Mouse (Mus musculus) v-Abl transformed pro-B cells (cell line): Measurements from ENCODE around the gene Idh3g.

Experiments used
- in situ Hi-C, 2 experiments: fragments of 400-800 bp; cut with MboI; formaldehyde crosslinking; loops; one replicate each; pipeline ENCODE4 v1.15.1; 2025; ENCODE audit not compliant: unreplicated experiment in 2 of 2

Gene Idh3g

DNA sequence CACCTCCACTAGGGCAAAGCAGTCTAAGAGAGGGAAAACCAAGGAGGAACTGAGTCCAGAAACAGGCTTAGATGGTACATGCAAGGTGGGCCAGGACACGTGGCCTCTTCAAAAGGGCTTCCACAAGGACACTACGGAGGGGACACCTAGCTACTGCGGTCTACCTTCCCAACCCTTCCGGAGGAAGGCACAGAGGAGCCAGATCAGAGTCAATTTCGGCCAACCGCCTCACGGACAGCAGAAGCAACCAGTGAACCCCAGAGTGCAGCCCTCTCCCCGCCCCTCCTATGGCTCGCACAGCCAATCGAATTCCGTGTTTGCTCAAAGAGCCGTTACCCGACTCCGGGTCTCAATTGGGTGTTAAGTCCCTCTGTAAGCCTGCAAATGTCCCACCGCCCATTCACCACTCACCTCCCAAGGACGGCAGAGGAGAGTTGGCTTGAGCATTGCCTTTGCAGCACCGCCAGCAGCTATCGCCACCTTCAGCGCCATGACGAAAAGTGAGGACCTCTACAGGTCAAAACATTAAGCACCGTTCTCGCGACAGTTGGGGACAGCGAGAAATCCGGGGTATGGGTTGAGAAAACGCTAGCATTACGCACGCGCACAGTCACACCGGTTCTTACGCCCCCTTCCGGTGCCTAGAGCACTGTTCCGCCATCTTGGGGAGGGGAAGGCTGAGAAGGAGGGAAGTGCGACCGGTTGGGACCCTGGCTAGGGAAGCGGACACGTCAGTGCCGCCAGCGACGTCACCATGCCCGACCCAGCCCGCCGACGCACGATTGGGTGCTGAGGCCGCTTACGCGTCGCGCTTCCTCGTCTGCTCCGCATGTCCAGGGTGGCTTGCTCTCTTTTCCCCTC, at the start of gene Idh3g, which contains the start of gene Ssr4:
Gene Idh3g (minus strand): TSS at position 534 of the 861 bp plus-strand sequence.
Gene Ssr4 (plus strand): TSS at position 665 of the 861 bp plus-strand sequence.
- in situ Hi-C loops, result loop anchor here in 1 of 2 experiments (25.0 kb wide), 1 partner anchor 501 kb away; the partner anchor contains the start of genes Atp6ap1, Dnase1l1 and Taz

DNA sequence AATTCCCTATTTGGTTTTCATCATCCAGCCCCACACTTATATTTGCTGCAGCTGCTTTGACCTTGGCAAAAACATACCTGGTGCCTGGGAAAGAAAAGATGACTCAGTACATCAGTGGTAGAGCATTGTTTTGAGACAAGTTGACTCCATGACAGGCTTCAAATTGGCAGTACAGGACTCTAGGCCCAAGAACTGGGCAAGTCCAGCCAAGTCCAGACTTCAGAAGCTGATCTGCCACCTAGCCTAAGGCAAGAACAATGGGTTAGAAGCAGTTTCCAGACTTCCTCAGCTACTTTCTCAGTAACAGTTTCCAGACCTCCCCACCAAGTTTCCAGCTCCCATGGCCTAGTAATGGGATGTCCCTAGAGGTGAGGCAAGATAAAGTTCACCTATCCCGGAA, 49.0 kb upstream of the Idh3g start:
- in situ Hi-C loops, result no loop called here

DNA sequence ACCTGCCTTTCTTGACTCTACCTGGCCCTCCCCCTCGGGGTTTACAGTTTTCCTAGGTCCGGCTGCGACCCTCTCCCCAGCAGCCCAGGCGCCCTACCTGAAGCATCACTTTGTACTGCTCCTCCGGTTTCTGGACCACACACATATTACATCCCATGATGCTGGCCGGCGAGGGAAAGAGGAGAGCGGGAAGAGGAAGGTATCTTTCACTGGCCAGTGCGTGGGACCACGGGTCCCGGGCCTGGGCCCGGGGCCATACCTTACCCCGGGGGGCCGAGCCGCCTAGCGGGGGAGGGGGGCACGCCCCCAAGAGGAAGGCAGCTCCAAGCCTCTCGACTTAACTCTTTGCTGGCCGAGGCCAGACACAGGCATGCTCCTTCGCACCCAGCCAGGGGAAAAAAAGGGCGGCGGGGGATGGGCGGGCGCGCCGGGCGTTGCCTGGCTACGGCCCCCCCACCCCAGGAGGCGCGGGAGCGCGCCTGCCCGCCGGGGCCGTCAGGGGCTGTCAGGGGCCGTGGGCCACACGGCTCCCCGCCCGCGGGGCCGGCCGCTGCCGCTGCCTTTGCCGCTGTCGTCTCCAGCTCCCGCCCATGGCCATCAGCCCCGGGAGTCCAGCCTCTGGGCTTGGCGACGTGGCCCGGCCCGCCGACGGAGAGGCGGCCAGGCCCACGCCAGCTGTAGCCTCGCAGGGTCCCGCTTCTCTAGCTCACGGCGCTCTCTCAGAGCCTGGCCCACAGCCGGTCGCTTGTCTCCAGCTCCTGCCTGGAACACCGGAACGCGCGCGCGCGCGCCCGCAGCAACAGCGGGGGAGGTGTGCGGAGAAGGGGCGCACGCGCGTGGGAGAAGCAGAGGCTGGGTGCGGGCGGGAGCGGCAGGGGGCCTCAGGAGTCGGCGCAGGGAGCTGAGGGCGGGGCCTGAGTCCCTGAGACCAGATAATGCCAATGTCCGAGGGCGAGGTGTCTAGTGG, 37.8 kb upstream of the Idh3g start, which contains the start of gene Pdzd4:
Gene Pdzd4 (minus strand): TSS at position 785 of the 967 bp plus-strand sequence.
- in situ Hi-C loops, result no loop called here

DNA sequence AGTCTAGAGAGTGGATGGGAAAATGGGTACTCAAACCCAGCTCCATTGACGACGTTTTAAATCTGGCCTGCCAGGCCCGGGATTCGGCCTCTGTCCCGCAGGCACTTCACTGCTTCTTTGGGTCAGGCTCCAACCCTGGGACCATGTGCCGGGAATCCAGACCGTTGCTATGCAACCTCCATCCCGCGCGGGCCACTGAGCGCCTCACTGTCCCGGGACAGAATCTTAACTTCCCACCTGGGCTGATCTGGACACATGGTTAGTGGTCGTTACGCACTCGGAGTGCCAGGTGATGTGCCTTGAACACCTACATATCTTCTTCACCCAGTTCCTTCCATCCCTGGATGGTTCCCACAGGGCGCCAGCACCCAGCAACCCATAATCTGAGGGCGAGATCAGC, 37.0 kb upstream of the Idh3g start:
- in situ Hi-C loops, result no loop called here

DNA sequence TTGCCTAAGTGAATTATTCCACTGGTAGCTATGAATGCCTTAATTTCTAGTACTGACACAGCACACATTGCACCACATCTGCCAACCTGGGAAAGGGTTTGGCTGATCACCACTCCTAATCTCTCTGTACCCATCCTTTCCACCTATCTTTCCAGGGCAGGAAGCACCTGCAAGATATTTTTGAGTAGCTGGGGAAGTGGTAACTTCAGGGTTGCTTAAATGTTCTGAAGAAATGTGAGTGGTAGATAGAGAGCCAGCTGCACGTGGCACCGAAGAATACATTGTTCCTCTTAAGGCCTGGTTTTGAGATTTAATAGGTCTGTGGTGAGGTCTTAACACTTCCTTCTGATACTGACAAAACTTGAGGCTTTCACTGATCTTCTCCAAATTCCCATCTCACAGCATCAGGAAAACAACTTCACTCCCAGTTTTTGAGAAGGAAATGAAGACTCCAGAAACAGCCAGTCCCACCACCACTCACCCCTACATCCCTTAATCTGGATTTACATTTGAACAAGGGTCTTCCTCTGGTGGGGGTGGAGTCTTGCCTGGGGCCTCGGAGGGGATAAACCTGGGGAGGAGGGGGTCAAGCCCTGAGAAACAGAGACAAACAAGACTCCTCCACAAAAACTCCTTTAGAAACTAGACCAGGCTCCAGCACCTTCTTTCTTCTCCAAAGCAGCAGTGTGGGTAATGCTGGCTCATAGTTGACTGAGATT, 30.1 kb upstream of the Idh3g start:
- in situ Hi-C loops, result no loop called here

DNA sequence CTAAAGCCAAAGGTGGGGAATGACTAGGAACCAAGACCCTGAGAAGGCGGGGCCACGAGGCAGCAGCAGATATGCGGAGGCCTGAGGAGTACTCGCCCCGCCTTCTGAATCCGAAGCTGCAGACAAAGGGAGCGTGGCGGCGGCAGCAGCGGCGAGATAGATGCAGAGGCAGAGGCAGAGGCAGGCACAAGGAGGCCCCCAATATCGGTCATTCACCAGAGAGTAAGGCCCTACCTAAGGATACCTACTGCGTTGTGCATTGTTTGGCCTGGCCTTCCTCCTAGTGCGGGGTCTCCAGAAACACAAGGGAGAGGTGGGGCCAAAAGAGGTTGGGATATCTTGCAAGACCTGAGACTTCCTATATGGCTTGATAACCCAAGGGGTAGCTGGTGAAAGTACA, 28.4 kb upstream of the Idh3g start:
- in situ Hi-C loops, result no loop called here

DNA sequence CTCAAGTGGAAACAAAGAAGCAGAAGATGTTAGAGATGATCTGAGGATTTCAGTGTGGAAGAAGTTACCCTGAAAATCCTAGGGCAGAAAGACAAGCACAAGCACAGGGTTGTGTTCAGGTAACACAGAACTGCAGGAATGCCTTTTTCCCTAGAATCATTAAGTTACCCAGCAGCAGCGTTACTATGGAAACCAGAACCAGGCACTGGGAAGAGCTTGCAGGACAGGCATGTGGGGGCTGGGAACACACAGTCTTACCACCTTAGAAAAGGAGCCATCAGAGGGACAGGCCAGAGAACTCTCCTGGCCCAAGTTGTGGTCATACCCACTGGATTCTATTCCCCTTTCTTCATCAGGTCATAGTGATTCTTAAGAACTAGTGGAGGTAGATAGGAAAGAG, 19.1 kb upstream of the Idh3g start:
- in situ Hi-C loops, result loop anchor here (10.0 kb wide), 2 partner anchors 129 to 609 kb away; partner anchors contain the start of gene Renbp (in 1 of the 2)

DNA sequence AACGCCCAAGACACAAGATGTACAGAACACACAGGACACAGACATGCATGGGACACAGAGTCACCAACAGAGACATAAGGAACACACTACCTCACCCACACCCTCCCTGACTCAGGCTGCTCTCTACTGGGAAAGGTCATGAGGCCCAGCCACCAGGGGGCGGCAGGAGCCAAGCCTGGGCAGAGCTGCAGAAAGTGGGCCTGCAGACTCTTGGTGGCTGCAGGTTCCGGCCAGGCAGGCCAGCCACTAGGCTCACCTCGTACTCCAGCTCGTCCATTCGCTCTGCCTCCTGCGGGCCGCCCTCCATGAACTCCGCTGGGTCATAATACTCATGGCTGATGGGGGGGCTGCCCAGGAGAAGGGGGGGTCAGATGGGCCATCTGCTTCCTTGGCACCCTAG, 11.8 kb upstream of the Idh3g start:
- in situ Hi-C loops, result loop anchor here (5.0 to 25.0 kb wide), 3 partner anchors 94 to 616 kb away; partner anchors contain the start of genes Atp6ap1 (in 1 of the 2), Avpr2 (in 1 of the 2), Dnase1l1 (in 1 of the 2) and Taz (in 1 of the 2)

DNA sequence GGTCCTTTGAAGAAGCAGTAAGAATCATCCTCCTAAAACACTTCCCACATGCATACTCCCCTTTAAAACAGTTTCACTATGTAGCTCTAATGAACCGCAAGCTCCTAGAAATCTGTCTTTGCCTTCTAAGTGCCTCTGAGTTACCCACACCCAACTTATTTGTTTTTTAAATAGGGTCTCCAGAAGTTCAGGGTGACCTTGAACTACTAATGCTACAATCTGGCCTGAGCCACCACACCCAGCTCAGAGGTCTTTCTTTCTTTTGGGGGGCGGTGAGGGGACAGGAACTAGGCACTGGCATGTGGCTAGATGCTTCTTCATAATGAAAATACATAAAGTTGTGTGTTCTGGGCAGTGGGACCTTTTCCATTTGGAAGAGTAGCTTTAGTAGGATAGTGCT, 10.8 kb upstream of the Idh3g start:
- in situ Hi-C loops, result loop anchor here (5.0 to 25.0 kb wide), 3 partner anchors 95 to 617 kb away; partner anchors contain the start of genes Atp6ap1 (in 1 of the 2), Avpr2 (in 1 of the 2), Dnase1l1 (in 1 of the 2) and Taz (in 1 of the 2)

DNA sequence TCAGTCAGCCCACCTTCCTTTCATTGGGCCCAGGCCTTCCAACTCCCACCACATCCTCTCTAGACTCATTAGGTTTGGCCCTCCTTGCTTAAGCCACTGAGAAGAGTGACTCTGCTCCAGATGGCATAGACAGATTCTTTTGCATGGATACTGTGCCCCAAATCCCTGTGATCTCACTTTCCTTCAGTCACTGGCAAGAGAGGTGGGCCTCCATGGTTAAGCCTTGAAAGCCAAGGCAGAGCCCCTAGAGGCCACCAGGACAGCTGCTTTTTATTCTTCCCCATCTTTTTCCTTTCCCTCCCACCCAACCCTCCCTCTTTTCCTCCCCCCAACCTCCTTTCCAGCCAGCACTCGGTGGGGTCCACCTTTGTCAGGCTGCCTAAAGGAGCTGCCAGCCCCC, 6.8 kb upstream of the Idh3g start:
- in situ Hi-C loops, result loop anchor here (5.0 to 25.0 kb wide), 3 partner anchors 159 to 621 kb away; partner anchors contain the start of genes Atp6ap1 (in 1 of the 2), Dnase1l1 (in 1 of the 2) and Taz (in 1 of the 2)

DNA sequence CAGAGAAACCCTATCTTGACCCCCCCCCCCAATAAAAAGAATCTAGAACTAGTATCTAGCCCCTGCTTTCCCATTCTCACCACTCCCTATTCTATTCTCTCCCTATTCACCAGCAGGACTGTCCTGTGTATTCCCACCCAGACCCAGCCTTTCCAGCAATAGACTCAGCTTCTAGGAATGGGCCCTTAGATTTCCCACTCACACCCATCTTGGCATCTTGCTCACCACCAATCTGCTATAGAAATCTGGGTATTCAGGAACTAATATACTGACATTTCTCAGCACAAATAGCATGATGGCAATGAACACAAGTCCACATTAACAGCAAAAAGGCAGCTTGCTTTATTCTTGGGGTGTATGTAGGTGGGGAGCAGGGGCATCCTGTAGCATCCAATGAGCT, 6.3 kb upstream of the Idh3g start:
- in situ Hi-C loops, result loop anchor here (5.0 to 25.0 kb wide), 3 partner anchors 159 to 622 kb away; partner anchors contain the start of genes Atp6ap1 (in 1 of the 2), Dnase1l1 (in 1 of the 2) and Taz (in 1 of the 2)

DNA sequence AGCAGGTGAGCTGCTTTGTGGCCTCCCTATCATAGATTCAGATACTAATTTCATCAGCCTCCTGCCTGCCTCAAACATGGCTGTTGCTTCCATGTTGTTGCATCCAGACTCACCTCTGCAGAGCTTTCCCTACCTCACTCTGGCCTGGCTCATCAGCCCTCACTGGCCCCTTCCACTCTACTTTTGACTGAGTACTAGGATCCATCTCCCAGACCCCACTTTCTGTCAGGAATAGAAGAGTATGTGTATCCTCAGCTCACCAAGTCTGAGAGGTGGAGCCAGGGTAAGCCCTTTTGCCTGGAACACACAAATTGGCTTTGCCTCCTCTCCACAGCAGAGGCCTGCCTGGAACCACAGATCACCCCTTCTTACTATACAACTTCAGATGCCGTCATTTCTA, 1.8 kb upstream of the Idh3g start:
- in situ Hi-C loops, result loop anchor here in 1 of 2 experiments (25.0 kb wide), 1 partner anchor 499 kb away; the partner anchor contains the start of genes Atp6ap1, Dnase1l1 and Taz

DNA sequence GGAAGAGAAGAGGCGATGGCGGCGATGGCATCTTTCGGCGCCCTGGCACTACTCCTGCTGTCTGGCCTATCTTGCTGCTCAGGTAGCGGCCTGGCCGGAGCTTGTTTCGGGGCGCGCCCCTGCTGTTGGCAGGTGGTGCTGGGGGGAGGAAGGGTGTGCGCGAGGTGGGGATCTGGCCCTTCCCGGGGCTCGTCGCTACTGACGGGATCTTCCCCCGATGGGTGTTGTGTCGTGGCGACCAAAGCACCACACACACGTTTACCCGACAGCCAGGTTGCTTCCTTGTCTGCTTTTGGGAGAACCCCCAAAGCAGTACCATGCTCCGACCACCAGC, 495 bp upstream of the Idh3g start:
- in situ Hi-C loops, result loop anchor here in 1 of 2 experiments (25.0 kb wide), 1 partner anchor 500 kb away; the partner anchor contains the start of genes Atp6ap1, Dnase1l1 and Taz

DNA sequence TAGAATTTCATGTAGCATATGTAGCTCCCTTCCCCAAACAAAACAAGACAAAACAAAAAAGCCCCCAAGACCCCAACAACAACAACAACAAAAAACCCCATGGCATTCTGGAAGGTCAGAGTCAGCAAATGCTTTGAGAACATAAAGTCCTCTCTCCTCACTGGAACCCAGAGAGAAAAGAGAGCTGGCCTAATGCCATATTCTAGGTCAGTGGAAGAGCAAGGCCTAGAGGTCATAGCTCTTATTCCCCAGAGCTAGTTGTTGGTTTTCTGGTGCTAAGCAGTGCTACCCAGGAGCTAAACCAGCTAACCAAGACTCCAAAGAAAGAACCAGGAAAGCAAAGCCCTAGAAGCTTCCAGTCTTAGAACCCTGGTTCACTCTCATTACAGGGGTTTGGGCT, 1.0 kb downstream of the Idh3g start:
- in situ Hi-C loops, result loop anchor here in 1 of 2 experiments (25.0 kb wide), 1 partner anchor 502 kb away; the partner anchor contains the start of genes Atp6ap1, Dnase1l1 and Taz

DNA sequence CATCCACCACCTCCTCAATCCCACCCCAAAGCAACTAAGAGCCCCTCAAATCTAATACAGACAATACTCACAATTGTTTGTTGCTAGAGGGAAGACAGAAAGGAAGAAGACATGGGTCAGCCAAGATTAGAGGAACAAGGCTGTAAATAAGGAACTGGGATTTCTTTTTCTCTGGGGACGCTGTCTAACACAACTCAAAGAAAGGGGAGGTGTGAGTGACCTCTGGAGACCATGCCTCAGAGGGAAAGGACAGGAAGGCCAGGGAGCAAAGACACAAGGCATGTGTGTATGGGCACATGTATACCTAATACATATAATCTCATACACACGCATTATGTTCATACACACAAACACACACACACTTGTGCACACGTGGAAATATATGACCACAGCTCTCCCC, 4.5 kb downstream of the Idh3g start:
- in situ Hi-C loops, result loop anchor here in 1 of 2 experiments (5.0 to 25.0 kb wide), 2 partner anchors 65 to 505 kb away; partner anchors contain the start of genes Abcd1, Atp6ap1, Bcap31 and Dnase1l1

DNA sequence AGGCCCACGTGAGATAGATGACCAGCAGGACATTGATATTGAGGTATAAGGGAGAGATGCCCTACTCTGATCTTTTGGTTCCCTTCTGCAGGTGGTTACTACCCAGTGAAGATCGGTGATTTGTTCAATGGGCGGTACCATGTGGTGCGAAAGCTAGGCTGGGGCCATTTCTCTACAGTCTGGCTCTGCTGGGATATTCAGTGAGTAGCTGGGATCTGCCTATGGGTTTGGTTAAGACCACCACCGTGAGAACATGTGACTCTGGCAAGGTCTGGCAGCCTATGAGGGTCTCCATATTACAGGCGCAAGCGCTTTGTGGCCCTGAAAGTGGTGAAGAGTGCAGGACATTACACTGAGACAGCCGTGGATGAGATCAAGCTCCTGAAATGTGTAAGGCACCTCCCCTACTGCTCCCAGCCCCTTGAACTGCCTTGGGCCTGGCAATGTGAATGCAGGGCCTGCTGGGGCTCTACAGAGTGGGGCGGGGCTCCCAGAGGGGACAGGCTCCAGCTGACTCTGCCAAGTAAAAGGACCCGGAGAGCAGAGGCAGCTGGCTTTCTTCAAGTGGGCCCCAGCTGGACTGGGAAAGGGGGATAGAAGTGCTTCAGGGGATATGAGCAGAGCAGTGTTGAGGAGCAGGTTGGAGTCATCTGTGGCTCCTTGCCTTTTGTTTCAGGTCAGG, 11.8 kb downstream of the Idh3g start:
- in situ Hi-C loops, result loop anchor here (10.0 to 25.0 kb wide), 2 partner anchors 60 to 512 kb away; partner anchors contain the start of genes Abcd1 (in 1 of the 2), Atp6ap1 (in 1 of the 2), Bcap31 (in 1 of the 2) and Dnase1l1 (in 1 of the 2)

DNA sequence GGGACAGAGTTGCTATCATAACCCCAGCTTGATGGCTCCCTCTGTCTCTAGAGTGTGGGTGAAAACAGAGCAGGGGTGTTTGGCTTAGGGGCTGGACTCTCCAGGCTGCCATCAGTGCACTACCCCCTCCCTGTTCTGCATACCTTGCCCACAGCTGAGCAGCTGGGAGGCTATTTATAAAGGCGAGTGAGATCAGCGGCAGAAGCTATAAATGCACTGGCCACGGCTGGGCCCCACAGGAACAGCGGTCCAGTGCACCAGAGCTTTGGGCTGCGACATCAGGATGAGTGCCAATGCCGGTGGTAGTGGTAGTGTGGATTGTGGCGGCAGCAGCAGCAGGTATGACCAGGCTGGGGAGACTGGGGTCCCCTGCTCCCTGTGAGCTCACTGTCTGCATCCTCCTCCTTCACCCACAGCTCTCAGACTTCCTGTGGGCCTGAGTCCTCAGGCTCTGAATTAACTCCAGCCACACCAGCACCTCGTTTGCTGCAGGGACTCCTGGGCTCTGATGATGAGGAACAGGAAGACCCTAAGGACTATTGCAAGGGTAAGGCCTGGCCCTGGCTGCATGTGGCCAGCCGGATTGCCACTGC, 12.4 kb downstream of the Idh3g start, which contains the start of gene Srpk3:
Gene Srpk3 (plus strand): TSS at position 238 of the 593 bp plus-strand sequence.
- in situ Hi-C loops, result loop anchor here in 1 of 2 experiments (10.0 kb wide), 1 partner anchor 59 kb away; the partner anchor contains the start of genes Abcd1 and Bcap31

DNA sequence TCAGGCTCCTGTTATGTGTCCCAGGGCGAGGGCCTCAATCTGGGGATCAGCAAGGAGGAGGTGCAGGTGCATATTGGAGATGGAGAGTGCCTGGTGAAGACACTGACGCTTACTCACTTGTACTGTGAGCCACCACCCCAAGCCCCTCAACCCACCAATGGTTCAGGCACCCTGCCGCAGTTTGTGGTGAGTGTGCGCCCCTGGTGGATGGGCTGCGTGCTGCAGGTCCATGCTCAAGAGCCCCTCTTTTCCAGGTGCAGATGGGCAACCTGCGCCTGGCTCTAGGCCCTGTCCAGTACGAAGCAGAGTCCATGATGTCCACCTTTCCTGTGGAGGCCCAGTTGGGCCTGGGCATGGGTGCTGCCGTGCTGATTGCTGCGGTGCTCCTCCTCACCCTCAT, 19.4 kb downstream of the Idh3g start:
- in situ Hi-C loops, result no loop called here
